Mouse (Mus musculus) ES-E14 (cell line): ENCODE measurements around the gene Hemgn. TPM values are rescaled to one million over a fixed set of nuclear protein-coding genes. Genes with fewer than 3 reads are reported as not detected.
A peak's percentile ranks its signal among the peaks of the same experiment; 100 is the strongest.

ENCODE experiments used
- DNase-seq: peaks from one replicate; pipeline ENCODE4 v3.0.0-alpha.2; 2013; ENCODE audit warnings: low read depth, low spot score
- H3K27ac ChIP-seq: 2 replicates; pipeline ENCODE4 v1.5.1; 2012; ENCODE audit warnings: low read depth, mild to moderate bottlenecking, low read length, moderate library complexity, mixed read lengths; ENCODE audit not compliant: poor library complexity, insufficient read depth, severe bottlenecking
- H3K36me3 ChIP-seq: 2 replicates; pipeline ENCODE4 v1.6.1; 2012; ENCODE audit warnings: mild to moderate bottlenecking, low read length, moderate library complexity, mixed read lengths; ENCODE audit not compliant: control insufficient read depth, poor library complexity, insufficient read depth, severe bottlenecking
- H3K4me1 ChIP-seq, 2 experiments: fragments of 150-350 bp in 1 of 2; sonication (generic) in 1 of 2; 2 replicates each; pipeline ENCODE4 v1.6.1; 2012; ENCODE audit warnings: low read length in 2 of 2, mild to moderate bottlenecking in 1 of 2, mixed read lengths in 1 of 2; ENCODE audit not compliant: control insufficient read depth in 2 of 2, insufficient read depth in 2 of 2, poor library complexity in 1 of 2
- H3K4me3 ChIP-seq, 2 experiments: fragments of 150-350 bp in 1 of 2; sonication (generic) in 1 of 2; 2 replicates each; pipeline ENCODE4 v1.5.1; 2012; ENCODE audit warnings: low read length in 2 of 2, low read depth in 1 of 2, mild to moderate bottlenecking in 1 of 2, mixed read lengths in 1 of 2; ENCODE audit not compliant: insufficient read depth in 1 of 2, poor library complexity in 1 of 2, severe bottlenecking in 1 of 2
- H3K9ac ChIP-seq: 2 replicates; pipeline ENCODE4 v1.6.1; 2012; ENCODE audit warnings: low read depth, mild to moderate bottlenecking, low read length, mixed read lengths; ENCODE audit not compliant: poor library complexity, insufficient read depth, severe bottlenecking
- H3K9me3 ChIP-seq: fragments of 150-350 bp; sonication (generic); 2 replicates; pipeline ENCODE4 v1.6.1; 2012; ENCODE audit warnings: low read depth, mild to moderate bottlenecking, low read length; ENCODE audit not compliant: control insufficient read depth, insufficient read depth
- CHD2 ChIP-seq: IDR thresholded peaks from 2 replicates; pipeline ENCODE4 v1.6.1; 2014; ENCODE audit warnings: mild to moderate bottlenecking, low read depth, low read length, inconsistent platforms
- HCFC1 ChIP-seq: IDR thresholded peaks from 2 replicates; pipeline ENCODE4 v1.6.1; 2012; ENCODE audit warnings: low read length, inconsistent platforms, borderline replicate concordance; ENCODE audit not compliant: insufficient read depth
- MAFK ChIP-seq: IDR thresholded peaks from 2 replicates; pipeline ENCODE4 v1.6.1; 2014; ENCODE audit warnings: mild to moderate bottlenecking, low read depth, low read length, inconsistent platforms; ENCODE audit not compliant: insufficient read depth
- ZC3H11A ChIP-seq: IDR thresholded peaks from 2 replicates; pipeline ENCODE4 v1.6.1; 2012; ENCODE audit warnings: low read depth, mild to moderate bottlenecking, inconsistent platforms, low read length, borderline replicate concordance
- ZNF384 ChIP-seq: IDR thresholded peaks from 2 replicates; pipeline ENCODE4 v1.6.1; 2012; ENCODE audit warnings: low read depth, low read length, inconsistent platforms
- in situ Hi-C, 2 experiments: fragments of 600-800 bp; cut with MboI; formaldehyde crosslinking; loops; one replicate each; pipeline ENCODE4 v1.15.1; 2025; ENCODE audit warnings: low sequenced_read_pairs in 2 of 2, inconsistent platforms in 1 of 2; ENCODE audit not compliant: unreplicated experiment in 2 of 2
- total RNA-seq: library from RNA; depleted of rRNA; stranded (reverse); fragments of 300-350 nt; gene quantifications from 2 replicates; pipeline ENCODE4 v1.2.3, GENCODE M21; 2012

Gene Hemgn
- total RNA-seq, 1 experiment = not detected

DNA sequence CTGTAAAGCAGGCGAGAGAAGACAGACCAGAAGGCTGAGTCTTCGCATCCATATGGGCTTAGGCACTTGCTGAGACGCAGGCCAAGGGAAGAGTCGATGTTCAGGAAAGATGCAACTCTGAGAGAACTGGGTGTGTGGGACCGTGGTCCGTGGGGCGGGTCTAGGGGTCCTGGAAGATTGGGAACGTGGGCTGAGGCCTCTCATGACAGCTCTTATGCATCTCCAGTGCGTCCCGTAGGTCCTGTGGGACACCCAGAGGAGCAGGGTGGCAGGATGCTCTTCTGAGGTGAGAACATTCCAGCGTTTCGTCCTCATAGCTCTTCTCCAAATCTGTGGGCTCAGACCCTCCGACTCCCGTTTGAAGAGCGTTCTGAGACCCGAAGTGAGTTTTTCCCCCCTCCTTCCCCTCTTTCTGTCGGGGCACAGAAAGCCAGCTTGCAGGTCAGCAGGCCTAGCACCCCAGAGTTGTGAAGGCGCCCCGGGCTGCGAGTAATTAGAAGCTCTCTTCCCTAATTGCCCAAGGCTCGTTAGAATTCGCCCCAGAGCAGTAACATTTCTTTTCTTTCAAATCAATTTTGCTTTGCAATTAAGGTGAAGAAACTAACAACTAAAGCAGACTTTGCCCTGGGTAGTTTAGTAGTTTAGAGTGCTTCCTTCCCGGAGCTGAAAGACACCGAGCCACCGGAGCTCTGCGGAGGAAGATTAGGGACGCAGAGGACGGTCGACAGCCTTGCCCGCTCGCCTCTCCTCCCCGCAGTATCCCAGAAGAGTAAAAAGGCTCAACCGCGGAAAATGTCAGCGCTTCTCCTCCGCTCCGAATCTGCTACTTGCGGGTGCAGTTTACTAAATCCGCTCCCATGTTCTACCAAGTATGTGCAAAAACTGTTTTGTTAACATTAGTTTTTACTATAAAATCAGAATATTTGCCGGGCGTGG lies 65.5 kb downstream of the Hemgn start:
- Histone ChIP-seq H3K4me3 (no peak overlapping the region), H3K36me3 (no peaks in the 10 kb centered on the region), H3K9ac (0 out of 2 replicates have a peak overlapping the region, but pooled peaks have one; percentile 14), H3K27ac (no peak overlapping the region), H3K9me3 (no peaks in the 10 kb centered on the region), H3K4me1 (peaks cover 2 to 9% of the 10 kb centered on the region in 2 experiments; a peak in 1 of 4 replicates)
- TF ChIP-seq ZC3H11A = no peak
- TF ChIP-seq HCFC1 = no peak
- TF ChIP-seq CHD2 = no peak
- no peak for TF ChIP-seq ZNF384
- no peak for TF ChIP-seq MAFK
- DNase-seq = no peak
- in situ Hi-C loops = loop anchor here in 1 of 2 experiments (25.0 kb wide), 1 partner anchor 1689 kb away; the partner anchor contains the start of gene Nr4a3

GRCm38 (mm10) chr4:46347141-46347540 lies 66.2 kb downstream of the Hemgn start:
- Histone ChIP-seq H3K4me1 (peaks cover 0 to 8% of the 10 kb centered on the region in 2 experiments; a peak in 1 of 4 replicates), H3K36me3 (no peaks in the 10 kb centered on the region), H3K9ac (no peak overlapping the region), H3K9me3 (no peaks in the 10 kb centered on the region), H3K4me3 (no peak overlapping the region), H3K27ac (no peak overlapping the region)
- TF ChIP-seq HCFC1 (no peak), ZC3H11A (no peak)
- DNase-seq = no peak
- in situ Hi-C loops = loop anchor here in 1 of 2 experiments (25.0 kb wide), 1 partner anchor 1690 kb away; the partner anchor contains the start of gene Nr4a3

- Histone ChIP-seq H3K4me1 (peaks cover 0 to 8% of the 10 kb centered on the region in 2 experiments; a peak in 1 of 4 replicates), H3K36me3 (no peaks in the 10 kb centered on the region), H3K9ac (no peak overlapping the region), H3K9me3 (no peaks in the 10 kb centered on the region), H3K4me3 (no peak overlapping the region), H3K27ac (no peak overlapping the region)
- in situ Hi-C loops = loop anchor here in 1 of 2 experiments (25.0 kb wide), 1 partner anchor 1691 kb away; the partner anchor contains the start of gene Nr4a3
- DNase-seq = no peak
- no peak for TF ChIP-seq ZNF384
- TF ChIP-seq CHD2 = no peak
- TF ChIP-seq ZC3H11A = no peak
- TF ChIP-seq MAFK = no peak
- TF ChIP-seq HCFC1 = no peak
Observed at GRCm38 (mm10) chr4:46346221-46346620, 67.1 kb downstream of the Hemgn start.

GRCm38 (mm10) chr4:46345773-46346100 lies 67.6 kb downstream of the Hemgn start:
- DNase-seq = no peak

More at GRCm38 (mm10) chr4:46345773-46346100, 67.6 kb downstream of the Hemgn start:
- TF ChIP-seq MAFK (no peak), CHD2 (no peak), HCFC1 (no peak), ZC3H11A (no peak), ZNF384 (no peak)
- Histone ChIP-seq H3K27ac (no peak overlapping the region), H3K36me3 (no peaks in the 10 kb centered on the region), H3K9me3 (no peaks in the 10 kb centered on the region), H3K4me3 (no peak overlapping the region), H3K9ac (no peak overlapping the region), H3K4me1 (peaks cover 0 to 8% of the 10 kb centered on the region in 2 experiments; a peak in 1 of 4 replicates)
- in situ Hi-C loops = loop anchor here in 1 of 2 experiments (25.0 kb wide), 1 partner anchor 1692 kb away; the partner anchor contains the start of gene Nr4a3
